Mouse (Mus musculus) lung, postnatal 0 days (tissue): ENCODE results near the gene Nrxn3. TPM values are rescaled to one million over a fixed set of nuclear protein-coding genes. Genes with fewer than 3 reads are reported as not detected.

Experiments used
- ATAC-seq: fragments of 200-750 bp; cut with Nextera tagmentation; 2 replicates; pipeline ENCODE4 v1.8.0; 2017; ENCODE audit warnings: moderate library complexity
- DNase-seq: peaks from one replicate; pipeline ENCODE4 v3.0.0-alpha.2; 2016; ENCODE audit warnings: low spot score
- H3K27ac ChIP-seq: fragments of 300-500 bp; sonication (generic); 2 replicates; pipeline ENCODE4 v1.5.1; 2014; ENCODE audit warnings: antibody characterized with exemption, mild to moderate bottlenecking, low read length, mixed read lengths
- H3K27me3 ChIP-seq: fragments of 300-500 bp; sonication (generic); replicated peaks from 2 replicates; pipeline ENCODE4 v1.6.1; 2014; ENCODE audit warnings: low read length, mixed read lengths; ENCODE audit not compliant: insufficient read depth
- H3K36me3 ChIP-seq: fragments of 300-500 bp; sonication (generic); 2 replicates; pipeline ENCODE4 v1.6.1; 2014; ENCODE audit warnings: low read length, mixed read lengths; ENCODE audit not compliant: insufficient read depth
- H3K4me1 ChIP-seq: fragments of 300-500 bp; sonication (generic); 2 replicates; pipeline ENCODE4 v1.6.1; 2014; ENCODE audit warnings: antibody characterized with exemption, low read depth, low read length, mixed read lengths; ENCODE audit not compliant: insufficient read depth
- H3K4me2 ChIP-seq: fragments of 300-500 bp; sonication (generic); replicated peaks from 2 replicates; pipeline ENCODE4 v1.6.1; 2014; ENCODE audit warnings: low read depth, mild to moderate bottlenecking, low read length, moderate library complexity, mixed read lengths
- H3K4me3 ChIP-seq: fragments of 300-500 bp; sonication (generic); 2 replicates; pipeline ENCODE4 v1.5.1; 2014; ENCODE audit warnings: low read depth, low read length
- H3K9ac ChIP-seq: fragments of 300-500 bp; sonication (generic); replicated peaks from 2 replicates; pipeline ENCODE4 v1.6.1; 2014; ENCODE audit warnings: low read depth, mild to moderate bottlenecking
- H3K9me3 ChIP-seq: fragments of 300-500 bp; sonication (generic); 2 replicates; pipeline ENCODE4 v1.6.1; 2016; ENCODE audit warnings: low read length, mixed read lengths
- CTCF ChIP-seq: IDR thresholded peaks from 2 replicates; pipeline ENCODE4 v1.5.1; 2016; ENCODE audit warnings: antibody characterized with exemption, mild to moderate bottlenecking
- EP300 ChIP-seq: IDR thresholded peaks from 2 replicates; pipeline ENCODE4 v1.6.1; 2016; ENCODE audit warnings: antibody characterized with exemption, mild to moderate bottlenecking, control low read depth
- WGBS: fragments of 180-500 bp; shearing (Covaris S2); extraction: QIAGEN DNeasy Blood & Tissue Kit; methylation state at CpG from one replicate; pipeline ENCODE4 v1.1.7; 2014; 5-methylcytosine and 5-hydroxymethylcytosine counted together
- polyA plus RNA-seq: library from polyadenylated mRNA; unstranded; fragments of >200 nt; fragmentation: Nextera tagmentation; extraction: Ambion mirVana; gene quantifications from 2 replicates; pipeline ENCODE4 v1.2.1, GENCODE M21; 2015

Gene Nrxn3
- polyA plus RNA-seq, 1 experiment from 2014 or later: 2.1 TPM

DNA sequence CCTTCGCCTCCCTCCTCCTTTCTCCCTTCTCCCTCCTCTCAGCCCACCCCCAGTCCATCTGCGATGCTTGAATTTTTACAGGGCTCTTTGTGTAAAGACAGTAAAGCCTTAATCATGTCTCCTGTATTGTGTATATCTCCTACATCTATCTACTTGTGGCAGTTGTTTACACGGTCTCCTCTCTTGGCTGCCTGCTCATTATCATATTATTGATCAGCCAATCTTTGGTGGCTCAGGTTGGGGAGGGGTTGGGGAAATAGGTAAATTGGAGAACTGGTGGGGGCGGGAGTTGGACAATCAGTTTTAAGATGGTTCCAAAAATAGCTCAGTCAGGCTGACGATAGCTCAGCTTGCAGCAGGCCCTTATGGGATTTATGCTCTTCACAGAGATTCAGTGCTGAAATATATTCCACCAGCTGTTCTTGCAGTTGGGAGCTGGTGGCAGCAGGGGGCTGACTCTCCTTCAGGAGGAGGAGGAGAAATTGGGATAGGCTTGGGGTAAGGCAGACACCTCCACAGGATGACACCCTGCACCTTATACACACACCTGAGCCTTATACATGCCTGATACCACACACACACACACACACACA lies 654.5 kb downstream of the Nrxn3 start:
- Histone ChIP-seq H3K9me3 (no peaks in the 10 kb centered on the region), H3K36me3 (no peaks in the 10 kb centered on the region), H3K9ac (no peak overlapping the region), H3K27me3 (no peaks in the 10 kb centered on the region), H3K4me1 (no peaks in the 10 kb centered on the region), H3K4me3 (no peak overlapping the region), H3K27ac (no peak overlapping the region), H3K4me2 (no peak overlapping the region)
- no peak for DNase-seq
- WGBS: 45% methylated on average over 5 of the region's 5 CpGs
- TF ChIP-seq EP300: no peak
- no peak for TF ChIP-seq CTCF
- no peak for ATAC-seq

DNA sequence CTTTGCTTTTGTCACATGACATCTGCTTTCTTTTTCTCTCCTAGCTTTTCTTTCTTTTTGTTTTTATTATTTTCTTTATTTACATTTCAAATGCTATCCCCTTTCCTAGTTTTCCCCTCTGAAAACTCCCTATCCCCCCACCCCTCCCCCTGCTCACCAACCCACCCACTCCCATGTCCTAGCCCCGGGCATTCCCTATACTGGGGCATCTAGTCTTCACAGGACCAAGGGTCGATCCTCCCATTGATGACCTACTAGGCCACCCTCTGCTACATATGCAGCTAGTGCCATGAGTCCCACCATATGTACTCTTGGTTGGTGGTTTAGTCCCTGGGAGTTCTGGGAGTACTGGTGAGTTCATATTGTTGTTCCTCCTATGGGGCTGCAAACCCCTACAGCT lies 655.0 kb downstream of the Nrxn3 start:
- Histone ChIP-seq H3K9ac (no peak overlapping the region), H3K27me3 (no peaks in the 10 kb centered on the region), H3K36me3 (no peaks in the 10 kb centered on the region), H3K9me3 (no peaks in the 10 kb centered on the region), H3K4me3 (no peak overlapping the region), H3K4me2 (no peak overlapping the region), H3K27ac (no peak overlapping the region), H3K4me1 (no peaks in the 10 kb centered on the region)
- DNase-seq: no peak
- no peak for ATAC-seq
- no peak for TF ChIP-seq CTCF
- TF ChIP-seq EP300: no peak
- WGBS: 81% methylated on average over 2 of the region's 2 CpGs

DNA sequence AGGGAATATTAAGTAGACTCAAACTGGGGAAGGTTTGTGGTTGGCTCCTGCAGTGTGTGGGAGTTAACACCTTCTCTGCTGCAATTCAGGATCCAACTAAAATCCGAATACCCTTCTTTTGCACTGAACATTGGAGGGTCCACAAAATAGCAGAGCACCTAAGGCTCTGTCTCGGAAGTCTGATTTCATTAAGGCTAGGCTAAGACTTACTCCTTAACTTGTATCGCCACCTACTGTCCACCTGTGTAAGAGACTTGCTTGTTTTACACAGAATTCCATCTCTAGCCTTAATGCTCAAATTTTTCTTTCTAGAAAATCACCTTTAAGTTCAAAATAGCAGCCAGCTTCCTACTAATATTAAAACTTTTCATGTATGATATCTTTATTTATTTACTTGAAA lies 660.6 kb downstream of the Nrxn3 start:
- H3K27me3 ChIP-seq: no peaks in the 10 kb centered on the region
- H3K4me2 ChIP-seq: no peak overlapping the region
- TF ChIP-seq CTCF (no peak), EP300 (no peak)
- ATAC-seq (no peak), DNase-seq (peak; percentile 5)
- no peaks in the 10 kb centered on the region for H3K4me1 ChIP-seq
- H3K27ac ChIP-seq: no peak overlapping the region
- H3K9ac ChIP-seq: no peak overlapping the region
- WGBS: 7% methylated on average over 3 of the region's 3 CpGs
- no peaks in the 10 kb centered on the region for H3K36me3 ChIP-seq
- no peaks in the 10 kb centered on the region for H3K9me3 ChIP-seq
- H3K4me3 ChIP-seq: no peak overlapping the region

DNA sequence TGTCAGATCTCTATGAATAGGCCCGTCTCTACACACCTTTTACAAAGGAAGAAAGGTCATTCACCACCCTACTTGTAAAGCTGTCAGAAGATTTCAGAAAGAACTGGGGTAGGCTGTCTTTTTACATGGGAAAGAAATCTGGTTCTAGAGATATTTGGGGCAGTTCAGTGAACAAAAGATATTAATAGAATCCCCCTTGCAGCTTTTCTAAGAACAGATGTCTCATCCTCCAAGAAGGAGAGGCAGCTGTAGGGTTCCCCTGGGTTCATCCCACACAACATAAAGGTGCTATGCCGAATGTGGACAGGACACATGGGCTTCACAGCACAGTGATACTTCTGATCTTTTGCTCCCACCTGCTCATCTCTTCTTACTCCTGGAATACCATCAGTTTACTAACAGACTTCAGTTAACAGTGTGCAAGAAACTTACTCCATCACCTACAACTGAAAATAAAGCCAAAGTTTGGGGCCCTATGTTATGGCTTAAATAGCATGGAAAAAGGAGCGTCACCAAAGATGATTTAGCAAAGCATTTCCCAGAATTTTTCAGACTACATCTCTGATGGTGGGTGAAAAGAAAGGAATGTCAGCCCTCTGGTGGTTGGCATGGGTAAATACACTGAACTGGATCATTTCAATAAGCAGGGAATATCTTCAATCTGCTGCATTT lies 672.6 kb downstream of the Nrxn3 start:
- 48% methylated on average over 3 of the region's 3 CpGs for WGBS
- peak; percentile 21 for DNase-seq

DNA sequence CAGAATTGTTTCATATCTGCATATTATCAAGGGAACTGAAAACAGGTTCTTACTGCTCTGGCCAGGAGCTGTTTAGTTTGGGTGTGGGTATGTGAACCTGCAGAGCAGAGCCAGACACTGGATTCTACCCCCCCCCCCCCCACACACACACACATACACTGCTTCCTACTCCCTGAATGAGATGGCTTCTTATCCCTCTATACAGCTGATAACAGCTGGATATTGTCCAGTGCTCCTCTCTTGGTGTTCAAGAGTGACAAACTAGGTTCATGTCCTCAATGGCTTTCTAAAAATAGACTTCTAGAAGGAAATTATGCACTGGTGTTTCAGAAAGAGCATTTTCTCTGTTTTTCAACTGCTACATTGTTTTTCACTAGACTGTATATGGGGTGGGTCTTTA lies 713.8 kb downstream of the Nrxn3 start:
- TF ChIP-seq EP300: no peak
- no peak for TF ChIP-seq CTCF
- Histone ChIP-seq H3K4me3 (no peak overlapping the region), H3K4me2 (no peak overlapping the region), H3K36me3 (no peaks in the 10 kb centered on the region), H3K9ac (no peak overlapping the region), H3K27ac (no peak overlapping the region), H3K27me3 (no peaks in the 10 kb centered on the region), H3K4me1 (no peaks in the 10 kb centered on the region), H3K9me3 (no peaks in the 10 kb centered on the region)
- no peak for ATAC-seq
- DNase-seq: peak; percentile 11

More for the DNA sequence above, 672.6 kb downstream of the Nrxn3 start:
- ATAC-seq: no peak
- Histone ChIP-seq H3K9me3 (no peaks in the 10 kb centered on the region), H3K9ac (no peak overlapping the region), H3K27me3 (no peaks in the 10 kb centered on the region), H3K4me1 (no peaks in the 10 kb centered on the region), H3K27ac (no peak overlapping the region), H3K4me3 (no peak overlapping the region), H3K36me3 (no peaks in the 10 kb centered on the region), H3K4me2 (no peak overlapping the region)
- TF ChIP-seq CTCF (peak; percentile 71), EP300 (no peak)

DNA sequence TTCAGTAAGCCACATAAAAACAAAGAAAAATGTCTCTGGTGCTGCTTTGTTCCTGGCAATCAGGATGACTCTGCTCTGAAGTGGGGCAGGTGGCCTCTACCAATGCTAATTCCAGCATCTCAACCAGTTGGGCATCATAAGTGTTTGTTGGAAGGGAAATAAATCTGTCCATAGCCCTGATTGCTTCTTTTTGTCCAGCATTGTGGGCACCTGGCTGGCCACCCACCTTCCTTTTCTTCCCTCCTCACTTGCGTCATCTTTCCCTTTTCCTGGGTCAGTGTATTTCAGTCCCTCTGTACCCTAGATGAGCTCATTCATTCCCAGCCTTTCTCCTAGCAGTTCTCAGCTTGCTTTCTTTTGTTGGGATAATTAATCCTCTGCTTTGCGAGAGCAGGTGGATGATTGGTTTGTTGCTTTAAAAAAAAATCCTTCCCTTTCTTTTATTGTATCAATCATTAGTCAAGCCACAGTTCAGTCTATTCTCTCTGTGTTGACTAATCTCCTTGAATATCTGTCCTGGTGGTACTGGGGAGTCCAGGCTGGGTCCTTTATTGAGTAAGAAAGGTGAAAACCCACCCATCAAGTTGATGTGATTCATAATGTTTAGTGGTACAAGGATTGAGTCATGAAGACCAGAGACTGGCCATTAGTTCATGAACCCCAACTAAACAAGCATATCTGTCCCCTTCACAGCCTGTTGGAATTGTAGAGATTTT lies 719.8 kb downstream of the Nrxn3 start:
- Histone ChIP-seq H3K4me3 (no peak overlapping the region), H3K27me3 (no peaks in the 10 kb centered on the region), H3K9me3 (no peaks in the 10 kb centered on the region), H3K27ac (no peak overlapping the region), H3K36me3 (no peaks in the 10 kb centered on the region), H3K4me1 (no peaks in the 10 kb centered on the region), H3K4me2 (no peak overlapping the region), H3K9ac (no peak overlapping the region)
- no peak for ATAC-seq
- DNase-seq: no peak
- WGBS: 55% methylated on average over 2 of the region's 2 CpGs
- TF ChIP-seq CTCF: no peak
- no peak for TF ChIP-seq EP300
